Comparison of ENCODE assay signal across 16 mouse cellular contexts in genomic region chr8:105387151-105387550, GRCm38 (mm10). TPM values are rescaled to one million over a fixed set of nuclear protein-coding genes. Genes with fewer than 3 reads are reported as not detected.
DNase-seq lines count a peak whose midpoint lies in the region; ATAC-seq and TF ChIP-seq lines count a peak whose summit lies in the region.
"Had no signal": no experiment of that assay in that cellular context is flagged by ENCODE, and none has a peak within 500 bp of the region (broad histone marks: within the 10 kb centered on the region; RNA-seq: fewer than 3 reads in every experiment).

No protein-coding gene starts in this region.

- no peak for ATAC-seq in embryonic facial prominence, embryonic 14.5 days (ENCODE audit: low read depth)
- 0 out of 2 replicates have a peak, but pooled peaks have one; percentile 32 for ATAC-seq in limb, embryonic 14.5 days (ENCODE audit: low FRiP score, low read depth)
- no peak for ATAC-seq in activated CD4-positive, CD25-positive, alpha-beta regulatory T cell, adult 4 months
- ATAC-seq: liver, embryonic 12.5 days had no signal

- H3K9me3 ChIP-seq in embryonic facial prominence, embryonic 14.5 days (ENCODE audit: control insufficient read depth, low read length): no peaks in the 10 kb centered on the region
- no peaks in the 10 kb centered on the region for H3K9me3 ChIP-seq in embryonic facial prominence, embryonic 10.5 days
- H3K9me3 ChIP-seq in limb, embryonic 14.5 days (ENCODE audit: control insufficient read depth, low read length): no peaks in the 10 kb centered on the region
- H3K9me3 ChIP-seq in limb, embryonic 10.5 days (replicated peaks): no peaks in the 10 kb centered on the region
- H3K9me3 ChIP-seq in forebrain, embryonic 10.5 days: no peaks in the 10 kb centered on the region
- H3K9me3 ChIP-seq: hindbrain, embryonic 13.5 days; liver, embryonic 12.5 days had no signal

- no peak for TF ChIP-seq POLR2A in limb, embryonic 14.5 days (IDR thresholded peaks at IDR 0.05; ENCODE audit: borderline replicate concordance, extremely low read depth, insufficient read depth, insufficient read length)

- 0 out of 2 replicates have a peak, but pooled peaks cover 3% of the 10 kb centered on the region for H3K4me1 ChIP-seq in embryonic facial prominence, embryonic 14.5 days (ENCODE audit: control insufficient read depth, insufficient read depth, low read length)
- H3K4me1 ChIP-seq in embryonic facial prominence, embryonic 10.5 days: peaks cover 13% of the 10 kb centered on the region
- H3K4me1 ChIP-seq in limb, embryonic 14.5 days (ENCODE audit: control insufficient read depth, insufficient read depth, low read length): peaks cover 26% of the 10 kb centered on the region
- H3K4me1 ChIP-seq in limb, embryonic 10.5 days: 0 out of 2 replicates have a peak, but pooled peaks cover 4% of the 10 kb centered on the region
- peaks cover 5% of the 10 kb centered on the region; the same call in 1 of the 2 replicates for H3K4me1 ChIP-seq in forebrain, embryonic 10.5 days
- H3K4me1 ChIP-seq: hindbrain, embryonic 13.5 days; liver, embryonic 12.5 days had no signal

- no peaks in the 10 kb centered on the region for H3K27me3 ChIP-seq in embryonic facial prominence, embryonic 14.5 days (replicated peaks; ENCODE audit: control insufficient read depth, insufficient read depth, low read length)
- H3K27me3 ChIP-seq in embryonic facial prominence, embryonic 10.5 days (replicated peaks; ENCODE audit: low read depth, poor library complexity, severe bottlenecking): no peaks in the 10 kb centered on the region
- H3K27me3 ChIP-seq in limb, embryonic 14.5 days (ENCODE audit: control insufficient read depth, insufficient read depth, low read length): no peaks in the 10 kb centered on the region
- H3K27me3 ChIP-seq in limb, embryonic 10.5 days (ENCODE audit: low read depth, poor library complexity, severe bottlenecking): no peaks in the 10 kb centered on the region
- H3K27me3 ChIP-seq in forebrain, embryonic 10.5 days (ENCODE audit: poor library complexity, severe bottlenecking): no peaks in the 10 kb centered on the region
- H3K27me3 ChIP-seq: hindbrain, embryonic 13.5 days had no signal

- peak; percentile 43 for DNase-seq in embryonic facial prominence, embryonic 14.5 days (ENCODE audit: low spot score)
- DNase-seq in embryonic facial prominence, embryonic 10.5 days (ENCODE audit: low spot score): no peak
- peak; percentile 49 for DNase-seq in limb, embryonic 14.5 days (ENCODE audit: low spot score)
- no peak for DNase-seq in limb, embryonic 10.5 days (ENCODE audit: low spot score)
- peak; percentile 67 to 75 for DNase-seq in kidney, postnatal 25 days
- DNase-seq in forebrain, embryonic 10.5 days (ENCODE audit: extremely low spot score, low spot score): no peak
- no peak for DNase-seq in spleen, postnatal 4 days (ENCODE audit: low spot score in 2 of 2)
- DNase-seq: adrenal gland, adult 8-10 months; B cell, adult 2 months; cerebellum, adult 11 months; embryo, embryonic 11 days; thymus, adult 2 months had no signal

- H3K9ac ChIP-seq in embryonic facial prominence, embryonic 14.5 days (ENCODE audit: low read depth, low read length): no peak overlapping the region
- H3K9ac ChIP-seq in limb, embryonic 14.5 days (ENCODE audit: low read depth, low read length, severe bottlenecking): no peak overlapping the region
- H3K9ac ChIP-seq: hindbrain, embryonic 13.5 days; liver, embryonic 12.5 days had no signal

- 63% methylated on average over 1 of the region's 1 CpGs for WGBS in embryonic facial prominence, embryonic 14.5 days
- WGBS in embryonic facial prominence, embryonic 10.5 days: 70% methylated on average over 1 of the region's 1 CpGs
- WGBS in limb, embryonic 14.5 days: 33% methylated on average over 1 of the region's 1 CpGs
- WGBS in limb, embryonic 10.5 days: 86% methylated on average over 1 of the region's 1 CpGs
- WGBS in forebrain, embryonic 10.5 days: 87% methylated on average over 1 of the region's 1 CpGs

- H3K27ac ChIP-seq in embryonic facial prominence, embryonic 14.5 days (replicated peaks; ENCODE audit: low read depth, low read length): no peak overlapping the region
- H3K27ac ChIP-seq in embryonic facial prominence, embryonic 10.5 days (replicated peaks): no peak overlapping the region
- no peak overlapping the region for H3K27ac ChIP-seq in limb, embryonic 14.5 days (replicated peaks; ENCODE audit: low read depth, low read length)
- H3K27ac ChIP-seq in limb, embryonic 10.5 days: no peak overlapping the region
- H3K27ac ChIP-seq in forebrain, embryonic 10.5 days: no peak overlapping the region
- H3K27ac ChIP-seq: hindbrain, embryonic 13.5 days; liver, embryonic 12.5 days had no signal

- H3K4me2 ChIP-seq in embryonic facial prominence, embryonic 14.5 days (ENCODE audit: low read depth, low read length): no peak overlapping the region
- no peak overlapping the region for H3K4me2 ChIP-seq in limb, embryonic 14.5 days (replicated peaks; ENCODE audit: low read depth, low read length, severe bottlenecking)
- H3K4me2 ChIP-seq: hindbrain, embryonic 13.5 days; liver, embryonic 12.5 days had no signal

- no peaks in the 10 kb centered on the region for H3K36me3 ChIP-seq in embryonic facial prominence, embryonic 14.5 days (ENCODE audit: control insufficient read depth, insufficient read depth, low read length)
- no peaks in the 10 kb centered on the region for H3K36me3 ChIP-seq in embryonic facial prominence, embryonic 10.5 days (replicated peaks)
- H3K36me3 ChIP-seq in limb, embryonic 14.5 days (ENCODE audit: control insufficient read depth, insufficient read depth, low read length): no peaks in the 10 kb centered on the region
- H3K36me3 ChIP-seq in limb, embryonic 10.5 days: no peaks in the 10 kb centered on the region
- H3K36me3 ChIP-seq in forebrain, embryonic 10.5 days (replicated peaks): no peaks in the 10 kb centered on the region
- H3K36me3 ChIP-seq: hindbrain, embryonic 13.5 days; liver, embryonic 12.5 days had no signal

- no peak overlapping the region for H3K4me3 ChIP-seq in embryonic facial prominence, embryonic 14.5 days (ENCODE audit: low read depth, low read length)
- no peak overlapping the region for H3K4me3 ChIP-seq in embryonic facial prominence, embryonic 10.5 days
- no peak overlapping the region for H3K4me3 ChIP-seq in limb, embryonic 14.5 days (replicated peaks; ENCODE audit: low read length)
- H3K4me3 ChIP-seq in limb, embryonic 10.5 days: no peak overlapping the region
- H3K4me3 ChIP-seq in forebrain, embryonic 10.5 days: no peak overlapping the region
- H3K4me3 ChIP-seq: hindbrain, embryonic 13.5 days; liver, embryonic 12.5 days had no signal

RNA-seq across cellular contexts. Expression of gene Plekhg4, which starts 14.1 kb away (rescaled TPM):
- polyA plus RNA-seq in embryonic facial prominence, embryonic 14.5 days (2014; fragmentation: Nextera tagmentation; extraction: Ambion mirVana): 0.25 and 0.63 TPM in 2 replicates
- polyA plus RNA-seq in embryonic facial prominence, embryonic 10.5 days (2016; fragmentation: Nextera tagmentation; extraction: Ambion mirVana): 0.34 and 0.83 TPM in 2 replicates
- polyA plus RNA-seq in limb, embryonic 14.5 days (2012; rRNA removed): 3.9 and 5.5 TPM in 2 replicates
- 0.55 and 1.2 TPM in 2 replicates for polyA plus RNA-seq in limb, embryonic 14.5 days (2014; fragmentation: Nextera tagmentation; extraction: Ambion mirVana)
- 0.28 and 0.74 TPM in 2 replicates for polyA plus RNA-seq in limb, embryonic 10.5 days (2016; fragmentation: Nextera tagmentation; extraction: Ambion mirVana)
- under 1 TPM in 1 of 2 experiments, not detected in 1; 0.20 TPM for polyA plus RNA-seq in activated CD4-positive, CD25-positive, alpha-beta regulatory T cell, adult 4 months (2017; shearing (Covaris generic))
- polyA plus RNA-seq in forebrain, embryonic 10.5 days (2016; fragmentation: Nextera tagmentation; extraction: Ambion mirVana): 0.64 and 1.1 TPM in 2 replicates
- polyA plus RNA-seq: liver, embryonic 12.5 days had no signal

RNA-seq across cellular contexts. Expression of gene Kctd19, which starts 26.2 kb away (rescaled TPM):
- polyA plus RNA-seq in embryonic facial prominence, embryonic 14.5 days (2014; fragmentation: Nextera tagmentation; extraction: Ambion mirVana): not detected in 2 replicates
- polyA plus RNA-seq in embryonic facial prominence, embryonic 10.5 days (2016; fragmentation: Nextera tagmentation; extraction: Ambion mirVana): 0.08 and 0.16 TPM in 2 replicates
- 0.04 TPM in 1 of 2 replicates, not detected in the other for polyA plus RNA-seq in limb, embryonic 14.5 days (2012; rRNA removed)
- 0.18 TPM in 1 of 2 replicates, not detected in the other for polyA plus RNA-seq in limb, embryonic 14.5 days (2014; fragmentation: Nextera tagmentation; extraction: Ambion mirVana)
- polyA plus RNA-seq in limb, embryonic 10.5 days (2016; fragmentation: Nextera tagmentation; extraction: Ambion mirVana): not detected in 2 replicates
- not detected for polyA plus RNA-seq in activated CD4-positive, CD25-positive, alpha-beta regulatory T cell, adult 4 months (2017; shearing (Covaris generic))
- polyA plus RNA-seq in forebrain, embryonic 10.5 days (2016; fragmentation: Nextera tagmentation; extraction: Ambion mirVana): not detected in 2 replicates
- polyA plus RNA-seq: hindbrain, embryonic 13.5 days; large intestine, adult 2 months; liver, embryonic 12.5 days had no signal

RNA-seq across cellular contexts. Expression of gene Lrrc36, which starts 26.2 kb away (rescaled TPM):
- polyA plus RNA-seq in embryonic facial prominence, embryonic 14.5 days (2014; fragmentation: Nextera tagmentation; extraction: Ambion mirVana): 0.46 and 0.58 TPM in 2 replicates
- 0.29 and 0.67 TPM in 2 replicates for polyA plus RNA-seq in embryonic facial prominence, embryonic 10.5 days (2016; fragmentation: Nextera tagmentation; extraction: Ambion mirVana)
- 0.84 and 1.0 TPM in 2 replicates for polyA plus RNA-seq in limb, embryonic 14.5 days (2012; rRNA removed)
- 0.58 and 0.62 TPM in 2 replicates for polyA plus RNA-seq in limb, embryonic 14.5 days (2014; fragmentation: Nextera tagmentation; extraction: Ambion mirVana)
- not detected in 2 replicates for polyA plus RNA-seq in limb, embryonic 10.5 days (2016; fragmentation: Nextera tagmentation; extraction: Ambion mirVana)
- polyA plus RNA-seq in activated CD4-positive, CD25-positive, alpha-beta regulatory T cell, adult 4 months (2017; shearing (Covaris generic)): not detected
- 0.36 and 0.93 TPM in 2 replicates for polyA plus RNA-seq in forebrain, embryonic 10.5 days (2016; fragmentation: Nextera tagmentation; extraction: Ambion mirVana)

RNA-seq across cellular contexts. Expression of gene Slc9a5, which starts 38.5 kb away (rescaled TPM):
- polyA plus RNA-seq in embryonic facial prominence, embryonic 14.5 days (2014; fragmentation: Nextera tagmentation; extraction: Ambion mirVana): 3.0 and 3.3 TPM in 2 replicates
- 5.5 and 5.7 TPM in 2 replicates for polyA plus RNA-seq in embryonic facial prominence, embryonic 10.5 days (2016; fragmentation: Nextera tagmentation; extraction: Ambion mirVana)
- 43.5 and 58.8 TPM in 2 replicates for polyA plus RNA-seq in limb, embryonic 14.5 days (2012; rRNA removed)
- polyA plus RNA-seq in limb, embryonic 14.5 days (2014; fragmentation: Nextera tagmentation; extraction: Ambion mirVana): 5.6 and 6.5 TPM in 2 replicates
- 4.5 and 6.3 TPM in 2 replicates for polyA plus RNA-seq in limb, embryonic 10.5 days (2016; fragmentation: Nextera tagmentation; extraction: Ambion mirVana)
- under 1 TPM; 0.24 to 0.44 TPM for polyA plus RNA-seq in activated CD4-positive, CD25-positive, alpha-beta regulatory T cell, adult 4 months (2017; shearing (Covaris generic))
- 5.2 and 5.5 TPM in 2 replicates for polyA plus RNA-seq in forebrain, embryonic 10.5 days (2016; fragmentation: Nextera tagmentation; extraction: Ambion mirVana)

RNA-seq across cellular contexts. Expression of gene Fhod1, which starts 39.4 kb away (rescaled TPM):
- 2.4 and 2.7 TPM in 2 replicates for polyA plus RNA-seq in embryonic facial prominence, embryonic 14.5 days (2014; fragmentation: Nextera tagmentation; extraction: Ambion mirVana)
- 2.9 and 3.3 TPM in 2 replicates for polyA plus RNA-seq in embryonic facial prominence, embryonic 10.5 days (2016; fragmentation: Nextera tagmentation; extraction: Ambion mirVana)
- polyA plus RNA-seq in limb, embryonic 14.5 days (2012; rRNA removed): 24.4 and 30.7 TPM in 2 replicates
- 2.7 and 2.8 TPM in 2 replicates for polyA plus RNA-seq in limb, embryonic 14.5 days (2014; fragmentation: Nextera tagmentation; extraction: Ambion mirVana)
- polyA plus RNA-seq in limb, embryonic 10.5 days (2016; fragmentation: Nextera tagmentation; extraction: Ambion mirVana): 2.2 TPM in 2 replicates
- polyA plus RNA-seq in activated CD4-positive, CD25-positive, alpha-beta regulatory T cell, adult 4 months (2017; shearing (Covaris generic)): 1 to 10 TPM; 2.9 to 3.1 TPM
- polyA plus RNA-seq in forebrain, embryonic 10.5 days (2016; fragmentation: Nextera tagmentation; extraction: Ambion mirVana): 2.1 and 2.2 TPM in 2 replicates

Comparison
In these comparisons a context has a peak if more than half of its experiments do, and no peak if none do; other contexts are left out.
1. DNase-seq: peak in embryonic facial prominence, embryonic 14.5 days (single experiment), limb, embryonic 14.5 days (single experiment) and kidney, postnatal 25 days (2 of 2); none in embryonic facial prominence, embryonic 10.5 days (single experiment), limb, embryonic 10.5 days (single experiment), forebrain, embryonic 10.5 days (single experiment) and spleen, postnatal 4 days (0 of 2).